Mouse (Mus musculus): Measurements from ENCODE around the gene Mphosph6. TPM values are rescaled to one million over a fixed set of nuclear protein-coding genes. Genes with fewer than 3 reads are reported as not detected.

The Mphosph6 gene
- polyA plus RNA-seq, 1 experiment from 2014 or later = 17.2 TPM

- WGBS (ENCODE audit: insufficient replicate concordance) = 84% methylated on average over 7 of the region's 7 CpGs
- Histone ChIP-seq H3K4me1 (ENCODE audit: insufficient read depth) (no peaks in the 10 kb centered on the region), H3K4me3 (ENCODE audit: low read depth, low read length) (no peak overlapping the region), H3K27ac (ENCODE audit: low read depth) (no peak overlapping the region), H3K9ac (replicated peaks) (no peak overlapping the region), H3K9me3 (ENCODE audit: low read length) (no peaks in the 10 kb centered on the region), H3K36me3 (replicated peaks; ENCODE audit: insufficient read depth, low read length) (no peaks in the 10 kb centered on the region), H3K4me2 (ENCODE audit: low read depth, low read length) (no peak overlapping the region), H3K27me3 (ENCODE audit: insufficient read depth, low read length) (0 out of 2 replicates have a peak, but pooled peaks cover 4% of the 10 kb centered on the region)
- no peak for DNase-seq
- ATAC-seq = no peak
- TF ChIP-seq CTCF (IDR thresholded peaks at IDR 0.05; ENCODE audit: low read depth) (no peak), EP300 (IDR thresholded peaks at IDR 0.05; ENCODE audit: low read depth) (no peak)
Observed at GRCm38 (mm10) chr8:117783021-117783420, 18.7 kb downstream of the Mphosph6 start.

GRCm38 (mm10) chr8:117781375-117782129 lies 20.2 kb downstream of the Mphosph6 start:
- Histone ChIP-seq H3K4me1 (ENCODE audit: insufficient read depth) (no peaks in the 10 kb centered on the region), H3K27me3 (ENCODE audit: insufficient read depth, low read length) (0 out of 2 replicates have a peak, but pooled peaks cover 4% of the 10 kb centered on the region), H3K9ac (replicated peaks) (no peak overlapping the region), H3K36me3 (replicated peaks; ENCODE audit: insufficient read depth, low read length) (no peaks in the 10 kb centered on the region), H3K27ac (ENCODE audit: low read depth) (no peak overlapping the region), H3K9me3 (ENCODE audit: low read length) (no peaks in the 10 kb centered on the region), H3K4me3 (ENCODE audit: low read depth, low read length) (no peak overlapping the region), H3K4me2 (ENCODE audit: low read depth, low read length) (no peak overlapping the region)
- no peak for DNase-seq
- ATAC-seq = no peak
- TF ChIP-seq EP300 (IDR thresholded peaks at IDR 0.05; ENCODE audit: low read depth) = no peak
- no peak for TF ChIP-seq CTCF (IDR thresholded peaks at IDR 0.05; ENCODE audit: low read depth)
- WGBS (ENCODE audit: insufficient replicate concordance) = 60% methylated on average over 6 of the region's 6 CpGs

GRCm38 (mm10) chr8:117779344-117779743 lies 22.4 kb downstream of the Mphosph6 start:
- no peaks in the 10 kb centered on the region for H3K4me1 ChIP-seq (ENCODE audit: insufficient read depth)
- H3K36me3 ChIP-seq (replicated peaks; ENCODE audit: insufficient read depth, low read length) = no peaks in the 10 kb centered on the region
- H3K9me3 ChIP-seq (ENCODE audit: low read length) = no peaks in the 10 kb centered on the region
- ATAC-seq = no peak
- 0 out of 2 replicates have a peak, but pooled peaks cover 4% of the 10 kb centered on the region for H3K27me3 ChIP-seq (ENCODE audit: insufficient read depth, low read length)
- DNase-seq = no peak
- no peak overlapping the region for H3K9ac ChIP-seq (replicated peaks)
- H3K4me2 ChIP-seq (ENCODE audit: low read depth, low read length) = no peak overlapping the region
- no peak overlapping the region for H3K4me3 ChIP-seq (ENCODE audit: low read depth, low read length)
- no peak overlapping the region for H3K27ac ChIP-seq (ENCODE audit: low read depth)
- 89% methylated on average over 6 of the region's 6 CpGs for whole genome bisulfite sequencing (ENCODE audit: insufficient replicate concordance)
- TF ChIP-seq CTCF (IDR thresholded peaks at IDR 0.05; ENCODE audit: low read depth) (no peak), EP300 (IDR thresholded peaks at IDR 0.05; ENCODE audit: low read depth) (no peak)

GRCm38 (mm10) chr8:117778531-117779322 lies 23.0 kb downstream of the Mphosph6 start:
- ATAC-seq (no peak), DNase-seq (no peak)
- no peak overlapping the region for H3K27ac ChIP-seq (ENCODE audit: low read depth)
- no peak overlapping the region for H3K4me3 ChIP-seq (ENCODE audit: low read depth, low read length)
- H3K27me3 ChIP-seq (ENCODE audit: insufficient read depth, low read length) = 0 out of 2 replicates have a peak, but pooled peaks cover 4% of the 10 kb centered on the region
- no peak overlapping the region for H3K9ac ChIP-seq (replicated peaks)
- no peak for TF ChIP-seq CTCF (IDR thresholded peaks at IDR 0.05; ENCODE audit: low read depth)
- no peak for TF ChIP-seq EP300 (IDR thresholded peaks at IDR 0.05; ENCODE audit: low read depth)
- WGBS (ENCODE audit: insufficient replicate concordance) = 74% methylated on average over 11 of the region's 11 CpGs
- no peaks in the 10 kb centered on the region for H3K36me3 ChIP-seq (replicated peaks; ENCODE audit: insufficient read depth, low read length)
- no peaks in the 10 kb centered on the region for H3K4me1 ChIP-seq (ENCODE audit: insufficient read depth)
- H3K9me3 ChIP-seq (ENCODE audit: low read length) = no peaks in the 10 kb centered on the region
- H3K4me2 ChIP-seq (ENCODE audit: low read depth, low read length) = no peak overlapping the region

GRCm38 (mm10) chr8:117776075-117776474 lies 25.7 kb downstream of the Mphosph6 start:
- Histone ChIP-seq H3K9me3 (ENCODE audit: low read length) (no peaks in the 10 kb centered on the region), H3K36me3 (replicated peaks; ENCODE audit: insufficient read depth, low read length) (no peaks in the 10 kb centered on the region), H3K9ac (replicated peaks) (no peak overlapping the region), H3K4me1 (ENCODE audit: insufficient read depth) (no peaks in the 10 kb centered on the region), H3K4me2 (ENCODE audit: low read depth, low read length) (no peak overlapping the region), H3K27me3 (ENCODE audit: insufficient read depth, low read length) (0 out of 2 replicates have a peak, but pooled peaks cover 4% of the 10 kb centered on the region), H3K27ac (ENCODE audit: low read depth) (no peak overlapping the region), H3K4me3 (ENCODE audit: low read depth, low read length) (no peak overlapping the region)
- 58% methylated on average over 10 of the region's 10 CpGs for WGBS (ENCODE audit: insufficient replicate concordance)
- DNase-seq = no peak
- no peak for ATAC-seq
- TF ChIP-seq EP300 (IDR thresholded peaks at IDR 0.05; ENCODE audit: low read depth) (no peak), CTCF (IDR thresholded peaks at IDR 0.05; ENCODE audit: low read depth) (no peak)

GRCm38 (mm10) chr8:117775626-117776025 lies 26.1 kb downstream of the Mphosph6 start:
- Histone ChIP-seq H3K4me2 (ENCODE audit: low read depth, low read length) (no peak overlapping the region), H3K27ac (ENCODE audit: low read depth) (no peak overlapping the region), H3K36me3 (replicated peaks; ENCODE audit: insufficient read depth, low read length) (no peaks in the 10 kb centered on the region), H3K4me3 (ENCODE audit: low read depth, low read length) (no peak overlapping the region), H3K9ac (replicated peaks) (no peak overlapping the region), H3K4me1 (ENCODE audit: insufficient read depth) (no peaks in the 10 kb centered on the region), H3K27me3 (ENCODE audit: insufficient read depth, low read length) (0 out of 2 replicates have a peak, but pooled peaks cover 2% of the 10 kb centered on the region), H3K9me3 (ENCODE audit: low read length) (no peaks in the 10 kb centered on the region)
- WGBS (ENCODE audit: insufficient replicate concordance) = 45% methylated on average over 10 of the region's 10 CpGs
- ATAC-seq = no peak
- no peak for DNase-seq
- no peak for TF ChIP-seq CTCF (IDR thresholded peaks at IDR 0.05; ENCODE audit: low read depth)
